Mouse (Mus musculus): ENCODE measurements around the gene Mettl8.

DNA sequence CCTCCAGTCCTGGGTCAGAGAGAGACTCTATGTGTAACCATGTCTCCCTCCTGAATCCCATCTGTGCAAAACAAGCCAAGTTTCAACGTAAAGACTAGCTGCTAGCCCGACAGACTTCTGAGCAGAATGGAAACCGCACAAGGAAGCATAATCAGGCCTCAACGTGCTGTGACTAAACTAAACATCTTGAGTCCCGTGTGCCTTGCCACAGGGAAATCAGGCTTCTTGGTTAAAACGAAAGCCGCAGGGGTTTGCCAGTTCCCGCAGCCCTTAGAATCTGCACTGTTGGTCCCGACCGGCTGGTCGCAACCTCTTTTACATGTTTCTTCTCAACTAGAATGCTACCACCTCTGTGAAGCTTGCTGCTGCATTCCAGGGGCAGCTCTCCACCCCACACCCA lies 125.7 kb downstream of the Mettl8 start:
- TF ChIP-seq POLR2A (IDR thresholded peaks at IDR 0.05; ENCODE audit: extremely low read depth, insufficient read depth, low read length) (no peak), CTCF (IDR thresholded peaks at IDR 0.05; ENCODE audit: extremely low read depth, insufficient read depth, low read length) (no peak)
